Mouse (Mus musculus): ENCODE measurements at regions not wholly inside any gene's neighbourhood (a gene's known extent, or its start where the extent isn't known, plus 50 kb on each side); places are given as distances from the start of the nearest gene placed in this dataset.
A peak's percentile ranks its signal among the peaks of the same experiment; 100 is the strongest.

- Histone ChIP-seq H3K27ac (ENCODE audit: low read length) (peak overlapping the region; percentile 37; the same call in 1 of the 2 replicates), H3K9ac (replicated peaks; ENCODE audit: low read length) (no peak overlapping the region), H3K36me3 (ENCODE audit: insufficient read depth, low read length) (no peaks in the 10 kb centered on the region), H3K27me3 (ENCODE audit: insufficient read depth, low read length) (no peaks in the 10 kb centered on the region), H3K4me2 (replicated peaks; ENCODE audit: low read depth, low read length) (no peak overlapping the region), H3K4me1 (ENCODE audit: insufficient read depth, low read length) (0 out of 2 replicates have a peak, but pooled peaks cover 3% of the 10 kb centered on the region), H3K4me3 (ENCODE audit: low read length) (no peak overlapping the region), H3K9me3 (ENCODE audit: low read length) (no peaks in the 10 kb centered on the region)
- 19% methylated on average over 2 of the region's 2 CpGs for WGBS
- peak; percentile 88 for ATAC-seq (ENCODE audit: low FRiP score, low TSS enrichment)
Measured at GRCm38 (mm10) chr4:103421541-103421951, 107.9 kb downstream of the Oma1 start.

- H3K36me3 ChIP-seq (ENCODE audit: insufficient read depth, low read length), result no peaks in the 10 kb centered on the region
- no peak for ATAC-seq (ENCODE audit: low FRiP score, low TSS enrichment)
- no peaks in the 10 kb centered on the region for H3K9me3 ChIP-seq (ENCODE audit: low read length)
- H3K4me1 ChIP-seq (ENCODE audit: insufficient read depth, low read length), result no peaks in the 10 kb centered on the region
- no peak overlapping the region for H3K4me2 ChIP-seq (replicated peaks; ENCODE audit: low read depth, low read length)
- no peaks in the 10 kb centered on the region for H3K27me3 ChIP-seq (ENCODE audit: insufficient read depth, low read length)
- 95% methylated on average over 1 of the region's 1 CpGs for WGBS
- no peak overlapping the region for H3K27ac ChIP-seq (ENCODE audit: low read length)
- H3K4me3 ChIP-seq (ENCODE audit: low read length), result no peak overlapping the region
- no peak overlapping the region for H3K9ac ChIP-seq (replicated peaks; ENCODE audit: low read length)
Measured at GRCm38 (mm10) chr4:103441383-103441782, 127.8 kb downstream of the Oma1 start.

- ATAC-seq (ENCODE audit: low FRiP score, low TSS enrichment), result no peak
- H3K9me3 ChIP-seq (ENCODE audit: low read length), result no peaks in the 10 kb centered on the region
- H3K4me3 ChIP-seq (ENCODE audit: low read length), result no peak overlapping the region
- 94% methylated on average over 11 of the region's 11 CpGs for WGBS
- H3K36me3 ChIP-seq (ENCODE audit: insufficient read depth, low read length), result no peaks in the 10 kb centered on the region
- no peak overlapping the region for H3K4me2 ChIP-seq (replicated peaks; ENCODE audit: low read depth, low read length)
- no peak overlapping the region for H3K9ac ChIP-seq (replicated peaks; ENCODE audit: low read length)
- no peak overlapping the region for H3K27ac ChIP-seq (ENCODE audit: low read length)
- no peaks in the 10 kb centered on the region for H3K27me3 ChIP-seq (ENCODE audit: insufficient read depth, low read length)
- no peaks in the 10 kb centered on the region for H3K4me1 ChIP-seq (ENCODE audit: insufficient read depth, low read length)
Measured at GRCm38 (mm10) chr4:103441955-103442354, 128.3 kb downstream of the Oma1 start.

GRCm38 (mm10) chr4:103449276-103449675 is 135.7 kb downstream of the Oma1 start:
- ATAC-seq (ENCODE audit: low FRiP score, low TSS enrichment), result no peak
- WGBS, result 88% methylated on average over 1 of the region's 1 CpGs
- H3K9ac ChIP-seq (replicated peaks; ENCODE audit: low read length), result no peak overlapping the region

GRCm38 (mm10) chr4:103450121-103450520 is 136.5 kb downstream of the Oma1 start:
- Histone ChIP-seq H3K36me3 (ENCODE audit: insufficient read depth, low read length) (no peaks in the 10 kb centered on the region), H3K9ac (replicated peaks; ENCODE audit: low read length) (no peak overlapping the region), H3K27ac (ENCODE audit: low read length) (no peak overlapping the region), H3K27me3 (ENCODE audit: insufficient read depth, low read length) (no peaks in the 10 kb centered on the region), H3K4me1 (ENCODE audit: insufficient read depth, low read length) (no peaks in the 10 kb centered on the region), H3K4me3 (ENCODE audit: low read length) (no peak overlapping the region), H3K9me3 (ENCODE audit: low read length) (no peaks in the 10 kb centered on the region), H3K4me2 (replicated peaks; ENCODE audit: low read depth, low read length) (no peak overlapping the region)
- no peak for ATAC-seq (ENCODE audit: low FRiP score, low TSS enrichment)
- 82% methylated on average over 2 of the region's 2 CpGs for WGBS

More at GRCm38 (mm10) chr4:103449276-103449675, 135.7 kb downstream of the Oma1 start:
- Histone ChIP-seq H3K27me3 (ENCODE audit: insufficient read depth, low read length) (no peaks in the 10 kb centered on the region), H3K36me3 (ENCODE audit: insufficient read depth, low read length) (no peaks in the 10 kb centered on the region), H3K4me3 (ENCODE audit: low read length) (no peak overlapping the region), H3K9me3 (ENCODE audit: low read length) (no peaks in the 10 kb centered on the region), H3K4me2 (replicated peaks; ENCODE audit: low read depth, low read length) (no peak overlapping the region), H3K27ac (ENCODE audit: low read length) (no peak overlapping the region), H3K4me1 (ENCODE audit: insufficient read depth, low read length) (no peaks in the 10 kb centered on the region)

- no peaks in the 10 kb centered on the region for H3K9me3 ChIP-seq (ENCODE audit: low read length)
Measured at GRCm38 (mm10) chr4:103455458-103455857, 141.8 kb downstream of the Oma1 start.

GRCm38 (mm10) chr4:103466019-103466589 is 152.5 kb downstream of the Oma1 start:
- Histone ChIP-seq H3K4me2 (replicated peaks; ENCODE audit: low read depth, low read length) (no peak overlapping the region), H3K27me3 (ENCODE audit: insufficient read depth, low read length) (no peaks in the 10 kb centered on the region), H3K9ac (replicated peaks; ENCODE audit: low read length) (no peak overlapping the region), H3K4me3 (ENCODE audit: low read length) (no peak overlapping the region), H3K27ac (ENCODE audit: low read length) (no peak overlapping the region), H3K9me3 (ENCODE audit: low read length) (no peaks in the 10 kb centered on the region), H3K36me3 (ENCODE audit: insufficient read depth, low read length) (no peaks in the 10 kb centered on the region), H3K4me1 (ENCODE audit: insufficient read depth, low read length) (no peaks in the 10 kb centered on the region)
- no peak for ATAC-seq (ENCODE audit: low FRiP score, low TSS enrichment)
- 64% methylated on average over 7 of the region's 7 CpGs for WGBS

More at GRCm38 (mm10) chr4:103455458-103455857, 141.8 kb downstream of the Oma1 start:
- no peak for ATAC-seq (ENCODE audit: low FRiP score, low TSS enrichment)
- Histone ChIP-seq H3K27me3 (ENCODE audit: insufficient read depth, low read length) (no peaks in the 10 kb centered on the region), H3K4me1 (ENCODE audit: insufficient read depth, low read length) (no peaks in the 10 kb centered on the region), H3K4me2 (replicated peaks; ENCODE audit: low read depth, low read length) (no peak overlapping the region), H3K9ac (replicated peaks; ENCODE audit: low read length) (no peak overlapping the region), H3K36me3 (ENCODE audit: insufficient read depth, low read length) (no peaks in the 10 kb centered on the region), H3K4me3 (ENCODE audit: low read length) (no peak overlapping the region), H3K27ac (ENCODE audit: low read length) (no peak overlapping the region)
- 76% methylated on average over 2 of the region's 2 CpGs for WGBS

GRCm38 (mm10) chr4:103475596-103475995 is 143.6 kb upstream of the Dab1 start:
- whole genome bisulfite sequencing, result 86% methylated on average over 1 of the region's 1 CpGs
- no peak overlapping the region for H3K27ac ChIP-seq (ENCODE audit: low read length)
- ATAC-seq (ENCODE audit: low FRiP score, low TSS enrichment), result no peak
- no peaks in the 10 kb centered on the region for H3K27me3 ChIP-seq (ENCODE audit: insufficient read depth, low read length)
- no peak overlapping the region for H3K4me3 ChIP-seq (ENCODE audit: low read length)
- H3K4me2 ChIP-seq (replicated peaks; ENCODE audit: low read depth, low read length), result no peak overlapping the region
- H3K4me1 ChIP-seq (ENCODE audit: insufficient read depth, low read length), result no peaks in the 10 kb centered on the region
- no peaks in the 10 kb centered on the region for H3K9me3 ChIP-seq (ENCODE audit: low read length)
- H3K9ac ChIP-seq (replicated peaks; ENCODE audit: low read length), result no peak overlapping the region
- no peaks in the 10 kb centered on the region for H3K36me3 ChIP-seq (ENCODE audit: insufficient read depth, low read length)

GRCm38 (mm10) chr4:103486140-103486965 is 132.8 kb upstream of the Dab1 start:
- 79% methylated on average over 8 of the region's 8 CpGs for WGBS
- H3K36me3 ChIP-seq (ENCODE audit: insufficient read depth, low read length), result no peaks in the 10 kb centered on the region
- no peak for ATAC-seq (ENCODE audit: low FRiP score, low TSS enrichment)
- H3K9me3 ChIP-seq (ENCODE audit: low read length), result no peaks in the 10 kb centered on the region
- no peak overlapping the region for H3K4me3 ChIP-seq (ENCODE audit: low read length)
- H3K4me1 ChIP-seq (ENCODE audit: insufficient read depth, low read length), result no peaks in the 10 kb centered on the region
- no peaks in the 10 kb centered on the region for H3K27me3 ChIP-seq (ENCODE audit: insufficient read depth, low read length)
- H3K27ac ChIP-seq (ENCODE audit: low read length), result no peak overlapping the region
- no peak overlapping the region for H3K4me2 ChIP-seq (replicated peaks; ENCODE audit: low read depth, low read length)
- H3K9ac ChIP-seq (replicated peaks; ENCODE audit: low read length), result no peak overlapping the region

GRCm38 (mm10) chr4:103508435-103508834 is 110.7 kb upstream of the Dab1 start:
- Histone ChIP-seq H3K4me2 (replicated peaks; ENCODE audit: low read depth, low read length) (no peak overlapping the region), H3K9ac (replicated peaks; ENCODE audit: low read length) (no peak overlapping the region), H3K9me3 (ENCODE audit: low read length) (no peaks in the 10 kb centered on the region), H3K27me3 (ENCODE audit: insufficient read depth, low read length) (no peaks in the 10 kb centered on the region), H3K4me1 (ENCODE audit: insufficient read depth, low read length) (no peaks in the 10 kb centered on the region), H3K4me3 (ENCODE audit: low read length) (no peak overlapping the region), H3K27ac (ENCODE audit: low read length) (no peak overlapping the region), H3K36me3 (ENCODE audit: insufficient read depth, low read length) (no peaks in the 10 kb centered on the region)
- ATAC-seq (ENCODE audit: low FRiP score, low TSS enrichment), result no peak
- 74% methylated on average over 2 of the region's 2 CpGs for WGBS
